Mouse (Mus musculus): ENCODE measurements at regions not wholly inside any gene's neighbourhood (a gene's known extent, or its start where the extent isn't known, plus 50 kb on each side); places are given as distances from the start of the nearest gene placed in this dataset.
A peak's percentile ranks its signal among the peaks of the same experiment; 100 is the strongest.

DNA sequence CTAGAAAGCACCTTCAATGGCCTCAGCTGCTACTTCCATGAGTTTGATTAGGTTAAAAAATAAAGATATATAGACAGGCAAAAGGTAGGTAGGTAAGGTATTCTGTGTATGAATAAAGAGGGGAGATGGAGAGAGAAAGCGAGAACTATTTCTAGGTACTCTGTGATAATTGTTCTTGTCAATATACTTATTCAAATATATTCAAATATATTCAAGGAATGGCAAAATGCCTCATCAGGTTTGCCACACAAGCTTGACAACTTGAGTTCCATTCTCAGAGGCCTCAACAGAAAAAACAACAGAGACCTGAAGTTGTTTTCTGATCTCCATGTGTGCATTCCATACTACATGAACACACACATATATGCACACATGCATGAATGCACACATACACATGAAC lies 240.2 kb upstream of the Gm38303 start:
- no peak overlapping the region for H3K27ac ChIP-seq (ENCODE audit: low read depth, low read length)
- H3K36me3 ChIP-seq (ENCODE audit: control insufficient read depth, insufficient read depth, low read length): no peaks in the 10 kb centered on the region
- 58% methylated on average over 1 of the region's 1 CpGs for WGBS
- H3K4me2 ChIP-seq (ENCODE audit: low read length): no peak overlapping the region
- H3K4me1 ChIP-seq (ENCODE audit: control insufficient read depth, insufficient read depth, low read length): no peaks in the 10 kb centered on the region
- no peaks in the 10 kb centered on the region for H3K27me3 ChIP-seq (replicated peaks; ENCODE audit: control insufficient read depth, insufficient read depth, low read length)
- H3K4me3 ChIP-seq (ENCODE audit: low read depth, low read length): no peak overlapping the region
- DNase-seq (ENCODE audit: low spot score) (peak; percentile 51), ATAC-seq (peak; percentile 55)
- no peaks in the 10 kb centered on the region for H3K9me3 ChIP-seq (replicated peaks; ENCODE audit: control insufficient read depth, low read length)
- H3K9ac ChIP-seq (ENCODE audit: low read length): no peak overlapping the region

DNA sequence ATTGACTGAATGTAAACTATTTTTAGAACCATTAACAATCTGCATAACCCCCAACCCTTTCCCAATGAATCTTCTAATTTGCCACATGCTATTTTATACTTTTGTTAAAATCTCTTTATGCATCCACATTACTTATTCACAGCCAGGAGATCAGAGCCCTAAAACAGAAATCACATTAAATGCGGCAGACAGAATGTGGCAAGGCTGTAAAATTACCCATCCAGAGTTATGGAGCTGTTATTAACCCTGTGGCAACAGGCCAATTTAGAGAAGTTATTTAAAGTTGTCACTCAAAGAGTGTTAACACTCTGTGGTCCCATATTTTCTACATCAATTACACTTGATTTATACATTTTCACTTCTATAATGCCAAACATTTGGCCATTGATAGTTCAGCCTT lies 239.7 kb upstream of the Gm38303 start:
- no peak overlapping the region for H3K9ac ChIP-seq (ENCODE audit: low read length)
- H3K36me3 ChIP-seq (ENCODE audit: control insufficient read depth, insufficient read depth, low read length): no peaks in the 10 kb centered on the region
- no peaks in the 10 kb centered on the region for H3K27me3 ChIP-seq (replicated peaks; ENCODE audit: control insufficient read depth, insufficient read depth, low read length)
- WGBS: 45% methylated on average over 1 of the region's 1 CpGs
- no peaks in the 10 kb centered on the region for H3K4me1 ChIP-seq (ENCODE audit: control insufficient read depth, insufficient read depth, low read length)
- no peak overlapping the region for H3K4me3 ChIP-seq (ENCODE audit: low read depth, low read length)
- H3K4me2 ChIP-seq (ENCODE audit: low read length): no peak overlapping the region
- no peaks in the 10 kb centered on the region for H3K9me3 ChIP-seq (replicated peaks; ENCODE audit: control insufficient read depth, low read length)
- peak; percentile 91 for ATAC-seq
- H3K27ac ChIP-seq (ENCODE audit: low read depth, low read length): no peak overlapping the region
- peak; percentile 87 for DNase-seq (ENCODE audit: low spot score)

DNA sequence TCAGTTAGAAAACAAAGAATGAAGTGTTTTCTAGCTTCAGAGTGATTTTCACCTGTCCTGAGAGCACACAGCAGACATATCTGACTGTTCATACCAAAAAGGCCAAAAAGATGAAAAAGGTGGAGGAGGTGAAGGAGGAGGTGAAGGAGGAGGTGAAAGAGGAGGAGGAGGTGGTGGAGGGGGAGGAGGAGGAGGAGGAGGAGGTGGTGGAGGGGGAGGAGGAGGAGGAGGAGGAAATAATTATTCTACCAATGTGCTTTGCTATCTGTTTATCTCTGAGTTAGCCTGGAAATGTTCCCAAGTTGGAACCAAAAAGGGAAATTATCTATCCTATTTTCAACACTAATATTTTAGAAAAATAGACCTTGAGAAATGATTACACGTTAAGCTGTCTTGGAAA lies 239.3 kb upstream of the Gm38303 start:
- peak; percentile 56; the same call in 1 of the 2 replicates for ATAC-seq
- no peak overlapping the region for H3K4me3 ChIP-seq (ENCODE audit: low read depth, low read length)

More for the DNA sequence above, 239.3 kb upstream of the Gm38303 start:
- H3K27ac ChIP-seq (ENCODE audit: low read depth, low read length): no peak overlapping the region
- no peaks in the 10 kb centered on the region for H3K4me1 ChIP-seq (ENCODE audit: control insufficient read depth, insufficient read depth, low read length)
- DNase-seq (ENCODE audit: low spot score): no peak
- H3K36me3 ChIP-seq (ENCODE audit: control insufficient read depth, insufficient read depth, low read length): no peaks in the 10 kb centered on the region
- no peaks in the 10 kb centered on the region for H3K27me3 ChIP-seq (replicated peaks; ENCODE audit: control insufficient read depth, insufficient read depth, low read length)
- no peak overlapping the region for H3K4me2 ChIP-seq (ENCODE audit: low read length)
- no peak overlapping the region for H3K9ac ChIP-seq (ENCODE audit: low read length)
- 32% methylated on average over 1 of the region's 1 CpGs for WGBS
- H3K9me3 ChIP-seq (replicated peaks; ENCODE audit: control insufficient read depth, low read length): no peaks in the 10 kb centered on the region

Data from forebrain, embryonic 14.5 days (tissue).